Mouse (Mus musculus): ENCODE data around the gene Aprt.

The Aprt gene

DNA sequence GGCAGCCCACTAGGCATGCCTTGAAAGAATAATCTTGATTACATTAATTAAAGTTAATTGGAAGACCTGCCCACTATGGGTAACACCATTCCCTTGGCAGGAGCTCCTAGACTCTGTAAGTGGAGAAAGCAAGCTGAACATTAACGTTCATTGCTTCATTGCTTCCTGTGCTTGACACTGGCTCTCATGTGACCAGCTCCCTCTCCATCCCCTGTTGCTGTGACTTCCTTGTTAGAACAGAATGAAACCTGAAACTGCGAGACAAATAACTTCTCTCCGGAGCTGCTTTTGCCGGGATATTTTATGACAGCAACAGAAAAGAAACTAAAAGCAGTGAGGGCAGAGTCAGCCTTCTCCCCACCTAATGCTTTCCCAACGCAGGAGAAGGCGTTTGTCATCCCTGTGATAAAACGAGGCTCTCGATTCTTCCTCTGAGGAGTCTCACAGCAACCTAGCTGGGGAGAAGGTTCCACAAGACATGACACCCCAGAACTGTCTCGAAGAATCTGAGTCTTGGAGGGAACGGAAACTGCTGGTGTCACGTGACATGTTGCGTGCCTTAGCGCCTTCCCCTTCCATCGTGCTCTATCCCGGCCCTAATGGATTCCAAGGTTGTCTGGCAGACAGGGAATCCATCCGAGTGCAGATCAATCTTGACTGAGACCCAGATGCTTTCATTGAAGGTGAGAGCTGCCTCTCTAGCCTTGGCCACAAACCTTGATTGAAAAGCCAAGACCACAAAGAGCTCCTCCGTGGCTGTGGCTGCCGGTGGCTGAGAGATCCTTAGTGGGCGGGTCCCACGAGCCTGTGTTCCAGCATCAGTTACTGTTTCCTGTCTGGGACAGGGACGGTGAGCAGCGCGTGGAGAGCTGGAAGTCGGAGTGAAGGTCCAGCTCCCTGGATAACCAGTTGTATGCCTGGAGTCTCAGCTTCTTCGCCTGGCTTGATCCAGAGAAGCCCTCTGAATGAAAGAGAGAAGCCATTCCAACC, 12.1 kb downstream of the Aprt start:
- no peak for DNase-seq (ENCODE audit: low spot score in 2 of 2)

DNA sequence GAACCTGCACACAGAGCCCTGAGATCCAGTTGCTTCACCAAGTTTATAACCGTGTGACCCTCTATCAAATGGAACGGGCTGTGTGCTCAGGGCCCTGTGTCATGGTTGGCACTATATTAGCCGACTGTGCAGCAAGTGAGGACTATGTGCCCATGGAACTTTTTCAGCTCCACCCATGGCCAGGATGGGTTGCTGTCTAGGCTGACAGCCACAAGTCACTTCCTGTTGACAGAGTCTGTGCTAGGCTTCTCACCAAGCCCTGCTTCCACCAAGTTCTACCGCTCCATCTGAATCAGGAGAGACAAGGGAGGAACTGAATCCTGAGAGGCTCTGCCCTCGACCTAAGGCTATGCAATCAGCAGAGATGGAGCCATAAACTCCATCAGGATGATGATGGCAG, 15.5 kb downstream of the Aprt start:
- DNase-seq (ENCODE audit: low spot score in 2 of 2) = no peak

DNA sequence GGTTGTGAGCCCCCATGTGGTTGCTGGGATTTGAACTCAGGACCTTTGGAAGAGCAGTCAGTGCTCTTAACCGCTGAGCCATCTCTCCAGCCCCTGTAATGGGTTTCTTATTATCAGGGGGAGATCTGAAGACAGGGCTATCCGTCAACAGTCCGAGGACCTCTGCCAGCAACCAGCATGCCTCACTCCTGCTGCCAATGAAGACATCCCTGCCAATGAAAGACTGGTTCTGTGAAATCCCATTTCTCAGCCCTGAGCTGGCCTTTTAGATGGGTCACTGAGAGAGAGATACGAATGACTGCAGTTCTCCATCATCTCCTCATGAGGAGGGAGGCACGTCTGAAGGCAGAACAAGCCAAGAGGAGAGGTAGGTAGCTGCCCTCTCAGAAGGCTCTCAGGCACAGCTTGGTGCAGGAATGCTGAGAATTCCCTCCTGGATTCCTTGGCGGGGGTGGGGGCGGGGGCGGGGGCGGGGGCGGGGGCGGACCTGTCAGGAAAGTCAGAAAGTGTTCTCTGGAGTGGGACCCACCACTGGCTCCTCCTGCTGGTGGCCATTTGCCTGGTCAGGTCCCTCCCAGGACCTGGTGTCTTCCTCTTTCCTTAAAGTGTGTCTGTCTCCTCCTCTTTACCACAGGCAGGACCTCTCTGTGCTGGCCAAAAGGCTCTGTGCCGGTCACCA, 17.9 kb downstream of the Aprt start:
- no peak for DNase-seq (ENCODE audit: low spot score in 2 of 2)

DNA sequence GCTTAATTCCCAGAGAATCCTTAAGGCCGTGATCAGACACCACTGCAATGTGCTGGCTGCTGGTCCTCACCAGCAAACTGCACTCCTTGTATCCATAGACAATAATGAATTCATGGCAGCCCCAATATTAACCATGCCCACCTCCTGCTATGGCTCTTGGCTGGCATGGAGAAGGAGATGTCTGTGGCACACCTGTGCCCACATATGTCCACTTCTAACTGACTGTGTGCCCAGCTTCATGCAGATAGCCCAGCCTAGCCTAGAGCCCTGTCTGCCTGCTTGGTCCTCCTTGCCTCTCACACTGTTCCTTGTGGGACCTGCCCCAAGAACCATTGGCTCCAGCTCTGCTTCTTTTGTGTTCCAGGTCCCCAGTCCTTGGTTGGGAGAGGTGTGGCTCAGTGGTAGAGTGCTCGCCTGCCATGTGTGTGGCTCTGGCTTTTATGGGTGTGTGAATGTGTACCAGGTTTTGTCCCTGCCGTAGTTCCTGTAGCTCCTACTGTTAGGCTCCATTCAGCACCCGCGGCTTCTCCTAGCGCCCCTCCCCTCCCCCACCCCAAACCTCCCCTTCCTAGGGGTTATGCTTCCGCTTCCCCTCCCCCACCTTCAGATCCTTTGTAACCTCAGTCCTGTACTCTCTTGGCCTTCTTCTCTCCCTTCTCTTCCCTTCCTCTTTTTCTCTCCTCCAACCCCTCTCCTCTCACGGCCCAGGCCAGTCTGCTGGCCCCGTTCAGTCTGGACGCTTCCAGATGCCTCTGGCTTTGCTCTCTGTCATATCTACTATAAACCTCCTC, 19.3 kb downstream of the Aprt start:
- DNase-seq (ENCODE audit: low spot score in 2 of 2) = no peak

DNA sequence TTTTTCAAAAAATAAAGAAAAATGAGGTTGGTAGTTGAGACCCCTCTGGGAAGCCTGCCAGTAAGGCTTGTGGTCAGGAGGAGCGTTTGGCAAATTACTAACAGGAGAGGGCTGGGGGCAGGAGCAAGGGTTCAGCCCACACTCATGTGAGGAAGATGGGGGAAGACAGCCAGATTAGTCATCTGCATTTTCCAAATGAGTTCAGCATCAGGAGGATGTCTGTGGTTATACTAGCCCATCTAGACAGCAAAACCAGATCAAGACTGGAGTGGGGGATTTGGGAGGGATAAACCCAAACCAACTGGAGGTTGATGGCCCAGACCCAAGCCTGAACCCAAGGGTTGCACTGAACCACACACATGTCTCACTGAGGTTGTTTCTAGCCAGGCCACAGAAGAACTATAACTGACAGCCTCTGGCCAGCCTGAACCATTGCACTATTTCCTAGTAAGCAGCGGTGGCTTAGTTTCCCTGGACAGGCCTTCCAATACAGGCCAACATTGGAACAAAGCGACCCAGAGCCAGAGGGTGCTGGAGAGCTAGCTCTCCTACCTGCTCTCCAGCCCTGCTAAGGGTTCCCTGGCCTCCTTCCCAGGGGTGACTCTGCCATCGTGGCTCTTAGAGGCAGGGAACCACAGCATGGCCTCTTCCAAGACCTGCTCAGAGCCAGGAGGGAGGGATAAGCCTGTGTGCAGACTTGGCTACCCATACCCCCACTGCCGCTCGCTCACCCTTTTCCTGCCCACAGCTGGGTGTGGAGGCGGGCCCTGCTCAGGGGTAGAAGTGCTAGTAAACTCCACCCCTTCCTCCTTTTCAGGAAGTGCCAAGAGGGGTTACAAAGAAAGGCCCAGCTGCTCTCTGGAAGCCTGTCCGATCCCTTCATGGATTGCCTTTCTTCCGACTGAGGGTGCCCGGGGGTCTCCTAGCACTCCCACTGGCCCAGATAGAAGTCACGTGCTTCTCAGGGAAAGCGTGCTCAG, 20.4 kb downstream of the Aprt start:
- DNase-seq (ENCODE audit: low spot score in 2 of 2) = no peak

GRCm38 (mm10) chr8:122554786-122555185, 21.9 kb downstream of the Aprt start:
- DNase-seq (ENCODE audit: low spot score in 2 of 2) = peak in 1 of 2 experiments; percentile 79

- peak in 1 of 2 experiments; percentile 82 for DNase-seq (ENCODE audit: low spot score in 2 of 2)
Measured at GRCm38 (mm10) chr8:122551265-122552051, 25.3 kb downstream of the Aprt start, which contains the start of gene Piezo1. Gene Piezo1, minus strand, starts transcription at chr8:122551329.

DNA sequence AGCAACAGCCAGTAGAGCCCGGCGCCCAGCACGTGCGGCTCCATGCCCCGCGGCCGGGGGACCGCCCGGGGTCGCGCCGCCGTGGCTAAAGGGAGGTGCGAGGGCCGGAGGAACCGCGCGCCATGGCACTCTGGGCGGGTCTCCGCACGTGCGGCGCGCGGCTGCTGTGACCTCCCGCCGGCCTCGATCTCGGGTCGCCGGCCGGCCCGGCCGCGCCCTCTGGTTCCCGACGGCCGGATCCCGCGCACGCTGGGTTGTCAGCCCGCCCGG, 25.8 kb downstream of the Aprt start:
- DNase-seq (ENCODE audit: low spot score in 2 of 2) = no peak

DNA sequence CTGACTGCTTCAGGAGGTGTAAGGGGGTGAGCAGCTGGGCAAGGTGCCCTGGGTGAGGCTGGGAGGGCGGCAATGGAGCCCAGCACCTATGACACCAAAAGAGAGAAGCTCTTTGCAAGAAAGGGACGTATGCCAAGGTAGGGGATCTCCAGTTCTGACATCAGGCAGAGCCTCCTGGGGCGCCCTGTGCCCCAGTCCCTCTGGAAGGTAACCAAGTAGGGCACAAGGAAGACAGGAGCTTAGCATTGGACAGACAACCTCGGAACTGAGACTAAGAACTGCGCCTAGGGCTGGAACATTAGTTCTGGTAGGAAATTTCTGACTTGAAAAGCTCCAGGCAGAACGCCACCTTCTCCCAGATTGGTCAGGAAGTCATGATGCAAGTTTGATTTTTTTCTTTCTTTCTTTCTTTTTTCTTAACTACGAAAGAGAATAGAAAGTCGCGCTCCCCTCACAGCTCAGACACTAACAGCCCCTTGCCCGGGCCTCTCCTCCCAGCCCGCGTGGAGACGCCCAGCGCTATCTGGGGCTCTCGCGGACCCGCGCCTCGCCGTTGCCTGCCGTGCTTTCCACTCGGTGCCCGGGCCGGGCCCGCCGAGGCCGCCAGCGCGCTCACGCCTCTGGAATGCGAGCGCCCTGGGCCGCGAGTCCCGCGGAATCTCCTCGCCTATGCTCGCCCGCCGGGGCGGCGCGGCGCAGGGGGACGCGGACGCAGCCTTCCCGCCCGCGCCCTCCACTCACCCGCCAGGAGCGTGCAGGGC, 26.3 kb downstream of the Aprt start:
- no peak for DNase-seq (ENCODE audit: low spot score in 2 of 2)

- peak in 1 of 2 experiments; percentile 30 for DNase-seq (ENCODE audit: low spot score in 2 of 2)
Measured at GRCm38 (mm10) chr8:122548891-122549439, 27.7 kb downstream of the Aprt start.

- DNase-seq (ENCODE audit: low spot score in 2 of 2) = no peak
Measured at GRCm38 (mm10) chr8:122548331-122548730, 28.4 kb downstream of the Aprt start.

DNA sequence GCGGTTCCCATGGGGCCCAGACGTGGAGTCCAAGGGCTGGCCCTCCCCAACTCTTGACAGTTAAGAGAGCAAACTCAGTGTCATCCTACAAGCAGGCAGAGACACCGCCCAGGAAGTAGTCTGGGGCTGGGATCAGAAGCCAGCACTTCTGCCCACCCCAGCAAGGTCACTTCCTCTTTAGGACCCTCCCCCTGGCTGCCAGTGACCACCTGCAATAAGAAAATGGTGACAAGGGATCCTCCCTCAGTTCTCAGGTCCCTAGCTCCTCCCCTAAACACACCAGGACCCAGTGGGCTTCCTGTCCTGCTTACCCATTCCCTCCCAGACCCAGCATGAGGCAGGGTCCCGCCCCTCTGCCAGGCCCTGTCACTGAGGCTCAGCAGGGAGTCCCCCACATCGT, 28.9 kb downstream of the Aprt start:
- DNase-seq (ENCODE audit: low spot score in 2 of 2) = no peak

DNA sequence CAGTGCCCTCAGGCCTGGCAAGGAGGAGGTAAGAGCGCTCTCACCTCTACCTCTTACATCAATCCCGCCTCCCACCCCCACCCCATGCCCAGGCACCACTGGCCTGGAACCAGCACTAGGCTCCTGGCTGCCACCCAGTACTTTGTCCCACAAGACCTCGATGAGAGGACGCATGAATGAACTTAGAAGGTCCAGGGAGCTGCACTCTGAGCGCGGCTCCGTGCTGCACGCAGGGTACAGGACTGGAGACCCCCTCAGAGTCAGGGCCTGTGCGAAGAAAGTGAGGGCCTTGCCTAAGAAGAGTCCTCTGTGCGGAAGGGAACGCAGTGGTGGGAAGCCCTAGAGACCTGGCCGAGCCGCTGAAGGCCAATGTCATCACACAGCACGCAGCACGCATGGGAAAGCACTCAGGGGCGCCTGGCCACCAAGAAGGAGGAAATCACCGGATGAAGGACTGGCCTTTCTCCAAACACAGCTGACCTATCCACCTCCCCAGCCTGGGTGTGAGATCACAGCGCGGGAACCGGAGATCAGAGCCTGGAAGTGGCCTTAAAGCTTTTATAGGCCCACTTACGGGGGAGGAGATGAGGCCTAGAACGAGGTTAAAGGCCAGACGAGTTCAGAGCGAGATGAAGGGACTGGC, 29.8 kb downstream of the Aprt start:
- no peak for DNase-seq (ENCODE audit: low spot score in 2 of 2)

GRCm38 (mm10) chr8:122546066-122546755, 30.5 kb downstream of the Aprt start:
- no peak for DNase-seq (ENCODE audit: low spot score in 2 of 2)

- DNase-seq (ENCODE audit: low spot score in 2 of 2) = no peak
Measured at GRCm38 (mm10) chr8:122544138-122544537, 32.6 kb downstream of the Aprt start.

DNA sequence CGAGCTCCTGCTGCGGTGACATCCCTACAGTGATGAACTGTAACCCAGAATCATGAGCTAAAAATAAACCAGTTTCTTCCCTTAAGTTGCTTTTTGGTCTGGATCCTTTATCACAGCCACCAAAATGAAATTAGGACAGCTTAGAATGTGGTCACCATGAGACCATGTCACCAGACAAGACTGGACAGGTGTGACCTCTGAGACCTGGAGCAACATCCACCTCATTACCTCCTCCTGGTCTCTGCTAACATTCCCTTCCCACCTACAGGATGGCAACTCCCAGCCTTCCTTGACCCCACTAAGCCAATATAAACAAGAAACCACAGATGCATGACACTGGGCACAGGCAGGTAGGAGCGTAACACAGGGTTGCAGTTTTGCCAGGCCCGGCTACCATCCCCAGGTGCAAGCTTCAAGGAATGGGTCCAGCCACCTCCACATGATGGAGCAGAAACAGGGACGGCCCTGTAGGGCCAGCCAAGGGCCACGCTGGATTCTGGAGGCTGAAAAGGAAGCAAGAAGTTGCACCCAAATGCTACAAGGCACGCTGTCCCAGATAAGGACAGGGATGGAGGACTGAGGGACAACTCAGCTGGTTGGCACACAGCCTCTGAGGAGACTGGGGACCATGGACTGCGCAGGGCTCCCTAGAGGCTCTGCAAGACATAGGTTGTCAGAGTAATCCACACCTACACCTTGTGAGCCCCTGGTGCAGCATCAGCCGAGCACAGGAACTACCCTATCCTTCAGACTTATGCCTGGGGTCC, 38.2 kb downstream of the Aprt start:
- DNase-seq (ENCODE audit: low spot score in 2 of 2) = no peak

GRCm38 (mm10) chr8:122537812-122538211, 38.9 kb downstream of the Aprt start:
- DNase-seq (ENCODE audit: low spot score in 2 of 2) = no peak

All from left cerebral cortex, adult 9 months (tissue).